Mouse (Mus musculus): ENCODE measurements around the gene Gm27027.

GRCm38 (mm10) chr2:93956331-93956801, 39.8 kb downstream of the Gm27027 start:
- TF ChIP-seq CTCF (IDR thresholded peaks at IDR 0.05; ENCODE audit: low read depth, low read length), result no peak
- TF ChIP-seq POLR2A (IDR thresholded peaks at IDR 0.05; ENCODE audit: insufficient read depth, low read length), result no peak
